Mouse (Mus musculus) heart, embryonic 16.5 days (tissue): ENCODE data around the gene Rps27l. TPM values are rescaled to one million over a fixed set of nuclear protein-coding genes. Genes with fewer than 3 reads are reported as not detected.
"Not testable (repeated sequence)": the region's sequence is repeated elsewhere in the genome, so short reads cannot be mapped to it uniquely, and the experiment has no call there.

Experiments used
- ATAC-seq: fragments of 200-750 bp; cut with Nextera tagmentation; replicated peaks from 2 replicates; pipeline ENCODE4 v1.8.0; 2017; ENCODE audit warnings: moderate number of reproducible peaks; ENCODE audit not compliant: insufficient read depth, low FRiP score; ENCODE audit errors: extremely low read depth
- H3K27ac ChIP-seq: fragments of 300-500 bp; sonication (generic); 2 replicates; pipeline ENCODE4 v1.5.1; 2014; ENCODE audit warnings: mild to moderate bottlenecking, low read length, control low read depth, moderate library complexity
- H3K27me3 ChIP-seq: fragments of 300-500 bp; sonication (generic); 2 replicates; pipeline ENCODE4 v1.6.1; 2014; ENCODE audit warnings: low read length, mixed read lengths; ENCODE audit not compliant: control insufficient read depth, insufficient read depth
- H3K36me3 ChIP-seq: fragments of 300-500 bp; sonication (generic); 2 replicates; pipeline ENCODE4 v1.6.1; 2014; ENCODE audit not compliant: control insufficient read depth, insufficient read depth
- H3K4me1 ChIP-seq: fragments of 300-500 bp; sonication (generic); 2 replicates; pipeline ENCODE4 v1.6.1; 2014; ENCODE audit warnings: low read length, mixed read lengths; ENCODE audit not compliant: control insufficient read depth, insufficient read depth
- H3K4me2 ChIP-seq: fragments of 300-500 bp; sonication (generic); 2 replicates; pipeline ENCODE4 v1.6.1; 2014; ENCODE audit warnings: low read depth, mild to moderate bottlenecking, control low read depth, low read length
- H3K4me3 ChIP-seq: fragments of 300-500 bp; sonication (generic); 2 replicates; pipeline ENCODE4 v1.5.1; 2014; ENCODE audit warnings: mild to moderate bottlenecking, control low read depth, low read length
- H3K9ac ChIP-seq: fragments of 300-500 bp; sonication (generic); 2 replicates; pipeline ENCODE4 v1.6.1; 2014; ENCODE audit warnings: low read length, control low read depth
- H3K9me3 ChIP-seq: fragments of 300-500 bp; sonication (generic); replicated peaks from 2 replicates; pipeline ENCODE4 v1.6.1; 2016; ENCODE audit warnings: low read length; ENCODE audit not compliant: control insufficient read depth
- WGBS: fragments of 180-500 bp; shearing (Covaris S2); extraction: QIAGEN DNeasy Blood & Tissue Kit; methylation state at CpG from one replicate; pipeline ENCODE4 v1.1.7; 2014; 5-methylcytosine and 5-hydroxymethylcytosine counted together
- polyA plus RNA-seq: library from polyadenylated mRNA; unstranded; fragments of >200 nt; fragmentation: Nextera tagmentation; extraction: Ambion mirVana; gene quantifications from 2 replicates; pipeline ENCODE4 v1.2.1, GENCODE M21; 2015

The Rps27l gene
- polyA plus RNA-seq, 1 experiment from 2014 or later = 444 TPM

DNA sequence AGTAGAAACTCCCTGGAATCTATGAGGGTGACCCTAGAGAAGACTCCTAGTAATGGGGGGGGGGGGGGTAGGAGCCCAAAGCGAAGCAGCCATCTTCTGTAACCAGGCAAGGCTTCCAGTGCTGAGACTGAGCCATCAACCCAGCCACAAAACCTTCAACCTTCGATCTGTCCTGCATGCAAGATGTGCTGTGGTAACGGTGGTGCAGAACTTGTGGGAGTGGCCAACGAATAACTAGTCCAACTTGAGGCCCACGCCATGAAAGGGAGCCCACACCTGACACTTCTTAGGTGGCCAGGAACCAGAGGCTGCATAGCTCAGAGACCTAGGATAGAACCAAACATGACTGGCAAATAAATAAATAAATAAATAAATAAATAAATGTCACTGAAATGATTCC lies 35.2 kb upstream of the Rps27l start:
- Histone ChIP-seq H3K27me3 (no peaks in the 10 kb centered on the region), H3K4me1 (peaks cover 27% of the 10 kb centered on the region), H3K9me3 (no peaks in the 10 kb centered on the region), H3K36me3 (no peaks in the 10 kb centered on the region), H3K9ac (no peak overlapping the region), H3K27ac (no peak overlapping the region), H3K4me3 (no peak overlapping the region), H3K4me2 (no peak overlapping the region)
- WGBS = 83% methylated on average over 5 of the region's 5 CpGs
- ATAC-seq = 0 out of 2 replicates have a peak, but pooled peaks have one; percentile 19

- ATAC-seq = no peak
- H3K4me1 ChIP-seq = peaks cover 32% of the 10 kb centered on the region
- H3K9ac ChIP-seq = no peak overlapping the region
- no peak overlapping the region for H3K4me3 ChIP-seq
- no peaks in the 10 kb centered on the region for H3K36me3 ChIP-seq
- no peaks in the 10 kb centered on the region for H3K9me3 ChIP-seq
- H3K27ac ChIP-seq = no peak overlapping the region
- H3K27me3 ChIP-seq = no peaks in the 10 kb centered on the region
- H3K4me2 ChIP-seq = no peak overlapping the region
Measured at GRCm38 (mm10) chr9:66912304-66912703, 33.6 kb upstream of the Rps27l start.

GRCm38 (mm10) chr9:66913254-66913934 lies 32.5 kb upstream of the Rps27l start:
- H3K36me3 ChIP-seq, ATAC-seq, H3K27me3 ChIP-seq, H3K4me3 ChIP-seq, H3K4me2 ChIP-seq, H3K27ac ChIP-seq, H3K9me3 ChIP-seq, H3K9ac ChIP-seq: not testable (repeated sequence)
- WGBS = 87% methylated on average over 5 of the region's 5 CpGs
- H3K4me1 ChIP-seq = peaks cover 37% of the 10 kb centered on the region

DNA sequence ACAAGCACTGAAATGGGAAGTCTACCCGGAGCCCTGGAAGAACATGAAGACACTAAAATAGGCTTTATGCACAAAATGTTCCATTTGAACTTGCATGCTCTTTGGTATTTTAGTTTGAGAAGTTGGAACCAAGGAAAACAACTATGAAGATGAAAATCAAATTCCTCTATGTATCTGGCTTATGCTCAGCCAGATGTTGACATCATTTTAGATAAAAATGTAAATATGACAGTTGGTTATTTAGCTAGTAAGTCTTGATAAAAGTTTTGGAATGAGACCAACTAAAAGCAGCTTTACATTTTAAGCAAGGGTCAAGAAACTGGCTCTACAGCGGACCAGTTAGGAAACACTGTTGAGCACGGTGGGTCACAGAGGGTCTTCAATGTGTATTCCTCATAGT lies 31.3 kb upstream of the Rps27l start:
- Histone ChIP-seq H3K27ac (peak overlapping the region; percentile 16; the same call in 1 of the 2 replicates), H3K4me1 (peaks cover 35% of the 10 kb centered on the region)
- WGBS = 76% methylated on average over 3 of the region's 3 CpGs

DNA sequence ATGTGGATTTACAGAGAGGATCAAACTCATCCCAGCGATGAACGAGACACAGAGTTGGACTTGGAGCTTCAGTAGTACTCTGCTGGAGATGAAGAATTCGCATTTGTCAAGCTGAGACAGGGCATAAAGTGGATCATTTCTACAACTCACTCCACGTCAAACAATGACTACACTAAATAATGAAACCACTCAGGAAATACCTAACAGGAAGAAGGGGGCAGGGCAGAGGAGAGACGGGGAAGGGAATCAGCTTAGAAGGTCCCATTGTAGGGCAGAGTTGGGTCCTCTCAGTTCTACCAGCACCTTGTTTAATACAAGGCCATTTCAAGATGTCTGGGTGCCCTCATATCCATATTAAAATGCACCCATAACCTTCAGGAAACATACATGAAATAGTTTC lies 30.5 kb upstream of the Rps27l start:
- H3K4me1 ChIP-seq = peaks cover 34% of the 10 kb centered on the region
- peak overlapping the region; percentile 1; the same call in 1 of the 2 replicates for H3K27ac ChIP-seq
- H3K9me3 ChIP-seq = no peaks in the 10 kb centered on the region
- no peaks in the 10 kb centered on the region for H3K27me3 ChIP-seq
- H3K9ac ChIP-seq = no peak overlapping the region
- H3K4me3 ChIP-seq = no peak overlapping the region
- 66% methylated on average over 5 of the region's 5 CpGs for WGBS
- ATAC-seq = no peak
- H3K36me3 ChIP-seq = no peaks in the 10 kb centered on the region
- peak overlapping the region; percentile 7 for H3K4me2 ChIP-seq

More for the DNA sequence above, 31.3 kb upstream of the Rps27l start:
- Histone ChIP-seq H3K36me3 (no peaks in the 10 kb centered on the region), H3K4me2 (no peak overlapping the region), H3K9me3 (no peaks in the 10 kb centered on the region), H3K9ac (no peak overlapping the region), H3K4me3 (no peak overlapping the region), H3K27me3 (no peaks in the 10 kb centered on the region)
- ATAC-seq = no peak

- peaks cover 34% of the 10 kb centered on the region for H3K4me1 ChIP-seq
- no peaks in the 10 kb centered on the region for H3K9me3 ChIP-seq
- no peaks in the 10 kb centered on the region for H3K27me3 ChIP-seq
- H3K4me2 ChIP-seq = peak overlapping the region; percentile 33; the same call in 1 of the 2 replicates
- no peak overlapping the region for H3K9ac ChIP-seq
- H3K36me3 ChIP-seq = no peaks in the 10 kb centered on the region
- no peak overlapping the region for H3K4me3 ChIP-seq
- no peak for ATAC-seq
- WGBS = 51% methylated on average over 9 of the region's 9 CpGs
- H3K27ac ChIP-seq = peak overlapping the region; percentile 52
Measured at GRCm38 (mm10) chr9:66915869-66916785, 29.8 kb upstream of the Rps27l start.

- peak overlapping the region; percentile 14; the same call in 1 of the 2 replicates for H3K27ac ChIP-seq
- ATAC-seq = no peak
Measured at GRCm38 (mm10) chr9:66917216-66917891, 28.5 kb upstream of the Rps27l start.

GRCm38 (mm10) chr9:66917892-66918255 lies 28.0 kb upstream of the Rps27l start:
- WGBS = 78% methylated on average over 1 of the region's 1 CpGs
- no peak for ATAC-seq
- no peaks in the 10 kb centered on the region for H3K36me3 ChIP-seq
- peaks cover 3% of the 10 kb centered on the region; the same call in 1 of the 2 replicates for H3K9me3 ChIP-seq
- H3K27ac ChIP-seq = no peak overlapping the region
- H3K9ac ChIP-seq = no peak overlapping the region
- peak overlapping the region; percentile 95 for H3K4me2 ChIP-seq
- no peaks in the 10 kb centered on the region for H3K27me3 ChIP-seq
- H3K4me3 ChIP-seq = no peak overlapping the region
- H3K4me1 ChIP-seq = peaks cover 34% of the 10 kb centered on the region

More at GRCm38 (mm10) chr9:66917216-66917891, 28.5 kb upstream of the Rps27l start:
- 83% methylated on average over 8 of the region's 8 CpGs for WGBS
- peaks cover 34% of the 10 kb centered on the region for H3K4me1 ChIP-seq
- peaks cover 3% of the 10 kb centered on the region; the same call in 1 of the 2 replicates for H3K9me3 ChIP-seq
- no peaks in the 10 kb centered on the region for H3K36me3 ChIP-seq
- peak overlapping the region; percentile 6; the same call in 1 of the 2 replicates for H3K4me2 ChIP-seq
- H3K4me3 ChIP-seq = no peak overlapping the region
- no peaks in the 10 kb centered on the region for H3K27me3 ChIP-seq
- no peak overlapping the region for H3K9ac ChIP-seq
